Mouse (Mus musculus) adrenal gland, postnatal 4 days (tissue): Measurements from ENCODE around the gene Nfxl1. TPM values are rescaled to one million over a fixed set of nuclear protein-coding genes. Genes with fewer than 3 reads are reported as not detected.
"Not testable (repeated sequence)": the region's sequence is repeated elsewhere in the genome, so short reads cannot be mapped to it uniquely, and the experiment has no call there.

Experiments
- DNase-seq, 2 experiments: peaks; one replicate each; pipeline ENCODE4 v3.0.0; 2021 to 2022; ENCODE audit warnings: low spot score in 2 of 2, mixed read lengths in 2 of 2
- long read RNA-seq, 2 experiments: library from polyadenylated mRNA; stranded (forward); transcript quantifications; one replicate each; pipeline ENCODE4 v2.0.0; 2021
- total RNA-seq, 2 experiments: library from RNA; stranded (reverse); gene quantifications; 2 replicates each; pipeline ENCODE4 v1.2.3; 2021

Gene Nfxl1
- 10 to 100 TPM; 19.4 to 23.2 TPM for total RNA-seq
- long read RNA-seq, experiment 1, partial matches to known transcripts = 0 of 3 reads
- long read RNA-seq, experiment 1, other reads (novel, unspliced or antisense) = 2 of 3 reads
- long read RNA-seq, experiment 2, transcript Nfxl1-202 (23 exons, 3,712 nt) = major isoform, 21 of 28 reads
- long read RNA-seq, experiment 2, partial matches to known transcripts = 5 of 28 reads
- long read RNA-seq, experiment 2, other reads (novel, unspliced or antisense) = 2 of 28 reads

DNA sequence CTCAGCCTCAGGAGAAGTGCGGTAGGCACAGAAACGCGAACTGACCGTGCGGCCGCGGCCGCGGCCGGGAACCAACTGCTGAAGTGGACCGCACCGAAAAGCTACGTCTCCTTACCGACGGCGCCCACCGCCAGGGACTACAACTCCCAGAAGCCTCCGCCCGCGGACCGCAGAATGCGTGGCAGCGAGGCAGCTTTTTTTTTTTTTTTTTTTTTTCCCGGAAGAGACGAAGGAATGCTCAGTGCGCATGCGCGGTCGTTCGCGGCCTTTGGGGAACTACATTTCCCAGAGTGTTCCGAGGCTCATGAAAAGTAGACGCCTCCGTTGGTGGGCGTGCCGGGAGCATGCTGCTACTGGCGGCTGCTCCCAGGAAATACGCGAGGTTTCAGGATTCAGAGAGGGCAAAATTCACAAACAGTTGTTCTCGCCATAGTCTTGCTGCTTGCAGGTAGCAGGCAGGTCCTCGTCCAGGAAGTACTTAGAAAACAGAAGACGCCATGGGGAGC lies at the start of gene Nfxl1:
Gene Nfxl1, minus strand, starts transcription at position 141 of the 506 bp plus-strand sequence.
- peak; percentile 83 to 93 for DNase-seq

DNA sequence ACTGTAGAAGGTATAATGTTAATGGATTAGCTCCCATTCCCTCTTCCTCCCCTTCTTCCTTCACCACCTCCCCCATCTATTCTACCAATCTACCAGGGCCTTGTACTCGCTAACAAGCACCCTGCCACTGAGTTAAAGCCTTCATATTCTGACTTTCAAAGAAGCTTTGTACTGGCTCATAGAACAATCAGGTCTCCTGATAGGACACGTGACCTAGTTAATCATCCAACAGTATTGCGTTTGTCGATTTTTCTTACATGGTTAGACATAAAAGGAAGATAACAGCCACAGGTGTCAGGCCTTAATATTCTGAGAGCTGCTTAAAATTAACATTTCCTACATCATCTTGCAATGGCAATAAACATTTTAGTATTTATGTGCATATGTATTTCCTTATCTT lies 43.7 kb upstream of the Nfxl1 start:
- no peak for DNase-seq

DNA sequence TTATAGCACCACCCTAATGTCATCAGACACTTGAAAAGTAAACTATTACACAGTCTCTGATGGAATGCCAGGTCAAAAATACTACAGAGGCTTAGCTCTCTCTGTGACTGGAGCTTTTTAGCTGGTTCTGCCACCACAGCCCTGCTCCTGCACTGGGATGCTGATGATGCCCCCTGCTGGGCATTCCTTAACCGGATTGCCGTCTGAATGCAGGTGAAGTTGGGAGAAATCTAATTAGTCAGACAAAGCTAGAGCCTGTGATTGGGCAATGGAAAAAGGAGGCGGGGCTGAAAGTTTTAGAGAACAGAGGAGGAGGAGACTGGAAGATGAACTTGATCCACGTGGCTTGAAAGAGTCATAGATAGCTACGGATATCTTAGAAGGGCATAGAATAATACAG lies 41.5 kb upstream of the Nfxl1 start:
- DNase-seq = peak; percentile 17 to 22

DNA sequence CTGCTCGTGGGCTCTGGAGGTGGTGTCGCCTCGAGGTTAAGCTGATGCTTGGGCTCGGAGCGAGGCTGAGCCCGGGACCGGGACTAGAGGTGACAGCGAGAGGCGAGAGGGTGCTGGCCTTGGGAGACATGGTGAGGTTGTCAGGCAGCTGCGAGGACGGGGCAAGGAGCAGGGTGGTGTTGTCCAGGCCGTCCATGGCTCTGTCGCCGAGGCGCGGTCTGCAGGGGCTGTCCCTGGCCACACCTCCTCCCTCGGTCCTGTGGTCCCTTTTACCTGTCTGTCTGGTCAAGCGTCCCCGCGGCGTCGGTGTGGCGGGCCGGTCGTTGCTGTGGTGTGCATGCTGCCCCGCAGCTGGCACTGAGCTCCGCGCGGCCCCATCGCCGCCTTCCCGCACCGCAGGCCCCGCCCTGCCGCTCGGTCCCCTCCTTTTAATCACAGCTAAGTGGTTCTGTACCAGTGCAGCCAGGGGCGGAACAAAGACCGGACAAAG lies 27.8 kb upstream of the Nfxl1 start, which contains the start of gene Gm5868:
Gene Gm5868, minus strand, starts transcription at position 360 of the 490 bp plus-strand sequence.
- DNase-seq = no peak

DNA sequence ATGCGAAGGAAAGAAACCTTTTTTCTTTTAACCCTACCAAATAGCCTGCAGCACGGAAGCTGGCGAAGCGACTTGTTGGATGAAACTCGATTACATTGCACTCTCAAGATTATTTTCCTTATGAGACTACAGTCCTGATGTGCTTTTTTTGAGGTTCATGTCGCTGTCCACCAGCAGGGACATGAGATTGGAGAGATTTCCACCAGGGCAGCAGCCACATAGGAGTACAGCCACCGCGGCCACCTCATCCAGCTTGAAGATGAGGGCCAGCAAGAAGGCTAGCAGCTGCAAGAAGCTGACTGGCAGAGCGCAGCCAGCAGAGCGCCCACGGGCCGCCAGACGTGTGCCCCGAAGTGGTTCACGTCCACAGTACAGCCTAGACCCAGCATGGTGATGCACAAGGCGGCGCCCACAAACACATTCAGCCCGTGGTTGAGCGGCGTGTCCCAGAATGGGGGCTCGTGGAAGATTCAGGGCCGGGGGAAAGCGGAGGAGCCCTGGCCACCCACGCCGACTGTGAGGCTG lies 27.2 kb upstream of the Nfxl1 start:
- not testable (repeated sequence) for DNase-seq

DNA sequence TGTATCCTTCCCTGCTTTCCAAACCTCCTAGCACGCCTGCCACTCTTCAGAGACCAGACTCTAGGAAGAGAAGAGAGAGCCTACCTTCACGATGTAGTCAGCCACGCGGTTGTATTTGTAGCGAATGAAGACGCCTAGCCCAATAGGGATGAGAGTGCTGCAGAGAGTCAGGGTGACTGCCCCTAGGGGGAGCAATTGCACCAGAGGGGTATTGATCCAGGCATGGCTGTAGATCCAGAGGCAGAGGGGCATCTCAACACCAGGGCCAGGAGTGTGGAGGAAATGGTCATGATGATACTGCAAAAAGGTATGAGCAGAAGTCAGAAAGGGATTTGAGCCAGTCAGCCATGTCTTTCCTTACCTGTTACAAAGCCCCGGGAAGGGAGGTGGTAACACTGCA lies 26.6 kb upstream of the Nfxl1 start:
- not testable (repeated sequence) for DNase-seq

DNA sequence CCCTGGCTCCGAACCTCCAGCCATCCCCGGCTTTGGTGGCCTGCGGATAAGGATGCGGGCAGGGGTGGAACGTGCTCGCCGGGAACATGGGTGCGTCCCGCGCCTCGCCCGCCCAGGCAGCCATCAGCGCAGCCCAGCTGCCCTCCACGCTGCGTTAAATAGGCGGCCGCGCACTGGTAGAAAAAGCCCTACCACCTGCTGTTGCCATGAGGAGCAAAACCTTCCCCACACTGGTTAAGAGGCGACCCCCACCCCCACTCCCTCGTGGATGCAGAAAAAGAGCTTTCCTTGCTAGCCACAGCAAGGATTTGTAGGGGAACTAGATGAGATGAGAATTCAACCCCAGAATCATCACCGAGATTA lies 21.5 kb upstream of the Nfxl1 start, which contains the start of gene Zar1:
Gene Zar1, minus strand, starts transcription at position 285 of the 363 bp plus-strand sequence.
- DNase-seq = not testable (repeated sequence)

DNA sequence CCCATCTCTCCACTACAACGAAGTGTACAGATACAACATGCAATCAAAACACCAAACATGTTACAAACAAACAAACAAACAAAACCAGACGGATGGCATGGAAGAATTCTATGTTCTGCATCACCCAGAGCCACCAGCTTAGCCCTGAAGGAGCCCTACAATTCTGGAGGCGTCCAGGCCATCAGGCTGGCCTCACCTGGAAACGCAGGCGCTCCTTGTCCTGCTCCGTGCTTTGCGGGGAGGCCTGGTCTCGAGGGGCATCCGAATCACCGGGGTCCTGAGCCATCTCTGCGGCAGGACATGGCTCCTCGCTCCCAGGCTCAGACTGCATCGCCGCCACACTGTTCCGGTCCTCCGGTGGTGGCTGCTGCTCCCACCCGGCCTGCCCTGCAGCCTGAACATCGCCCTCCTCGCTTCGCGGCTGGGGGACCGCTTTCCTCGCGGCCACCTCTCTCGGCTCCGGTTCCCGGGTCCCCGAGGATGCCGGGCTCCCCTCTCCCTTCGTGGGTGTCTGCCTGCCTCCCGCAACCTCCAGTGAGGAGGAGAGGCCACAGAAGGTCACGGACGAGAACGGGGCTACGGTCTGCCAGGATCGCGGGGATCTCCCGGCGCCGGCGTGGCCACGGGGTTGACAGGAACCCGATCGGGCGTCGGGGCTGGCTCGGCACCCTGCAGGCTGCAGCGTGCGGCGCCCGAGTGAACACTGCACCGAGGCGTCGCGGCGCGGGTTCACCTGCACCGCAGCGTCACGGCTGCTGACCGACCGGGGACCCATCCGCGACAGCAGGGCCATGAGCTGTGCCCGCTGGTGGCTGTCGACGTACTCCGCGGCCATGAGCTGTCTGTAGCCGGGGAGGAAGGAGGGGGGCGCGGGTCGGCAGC lies 20.8 kb upstream of the Nfxl1 start:
- not testable (repeated sequence) for DNase-seq

DNA sequence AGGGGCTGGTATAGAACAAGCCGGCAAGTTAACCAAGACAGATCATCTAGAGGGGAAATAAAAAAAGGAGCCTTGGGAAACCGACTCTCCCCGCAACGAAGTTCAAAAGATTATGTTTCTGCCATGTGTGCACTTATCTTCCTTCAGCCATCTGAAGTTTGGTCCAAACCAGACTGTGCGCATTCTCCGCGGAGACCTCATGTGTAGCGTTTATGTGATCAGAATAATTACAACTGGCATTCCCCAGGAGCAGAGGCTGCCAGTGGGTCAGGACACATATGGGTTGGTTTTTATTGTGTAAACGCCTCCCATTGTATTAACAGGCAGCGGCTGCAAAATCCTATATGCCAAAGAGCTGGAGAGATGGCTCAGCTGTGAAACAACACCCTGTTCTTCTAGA lies 20.1 kb upstream of the Nfxl1 start:
- not testable (repeated sequence) for DNase-seq

DNA sequence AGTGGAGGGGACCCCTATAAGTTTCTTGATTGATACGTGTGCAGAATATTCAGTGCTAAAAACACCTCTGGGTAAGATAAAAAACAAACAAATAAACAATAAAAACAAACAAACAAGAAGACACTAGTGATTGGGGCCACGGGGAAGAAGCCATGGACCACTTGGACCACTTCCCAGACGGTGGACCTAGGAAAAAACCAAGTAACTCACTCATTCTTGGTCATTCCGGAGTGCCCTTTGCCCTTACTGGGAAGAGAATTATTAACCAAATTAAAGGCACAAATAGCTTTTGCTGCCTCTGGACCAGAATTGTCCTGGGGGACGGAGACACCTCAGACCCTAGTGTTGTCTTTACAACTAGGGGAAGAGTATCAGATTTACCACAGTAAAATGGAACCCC lies 6.1 kb upstream of the Nfxl1 start:
- DNase-seq = no peak

DNA sequence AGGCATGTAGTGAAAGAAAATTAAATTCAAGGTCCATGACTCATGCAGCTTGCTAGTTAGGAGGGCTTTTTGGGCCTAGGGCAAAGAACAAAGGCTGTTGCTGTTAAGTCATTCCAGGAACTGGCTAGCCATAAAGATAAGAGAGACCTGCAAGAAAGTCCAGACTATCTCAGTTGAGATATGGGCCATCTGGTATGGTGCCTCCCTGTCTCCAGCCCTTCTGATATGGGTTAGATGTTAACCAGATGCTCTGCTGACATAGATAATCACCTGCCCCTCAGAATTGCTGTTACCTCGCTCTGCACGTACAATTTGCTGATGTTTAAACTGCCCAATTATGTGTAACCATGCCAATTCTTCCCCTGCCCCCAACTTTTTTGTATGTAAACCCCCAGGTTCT lies 3.7 kb upstream of the Nfxl1 start:
- DNase-seq = not testable (repeated sequence)

DNA sequence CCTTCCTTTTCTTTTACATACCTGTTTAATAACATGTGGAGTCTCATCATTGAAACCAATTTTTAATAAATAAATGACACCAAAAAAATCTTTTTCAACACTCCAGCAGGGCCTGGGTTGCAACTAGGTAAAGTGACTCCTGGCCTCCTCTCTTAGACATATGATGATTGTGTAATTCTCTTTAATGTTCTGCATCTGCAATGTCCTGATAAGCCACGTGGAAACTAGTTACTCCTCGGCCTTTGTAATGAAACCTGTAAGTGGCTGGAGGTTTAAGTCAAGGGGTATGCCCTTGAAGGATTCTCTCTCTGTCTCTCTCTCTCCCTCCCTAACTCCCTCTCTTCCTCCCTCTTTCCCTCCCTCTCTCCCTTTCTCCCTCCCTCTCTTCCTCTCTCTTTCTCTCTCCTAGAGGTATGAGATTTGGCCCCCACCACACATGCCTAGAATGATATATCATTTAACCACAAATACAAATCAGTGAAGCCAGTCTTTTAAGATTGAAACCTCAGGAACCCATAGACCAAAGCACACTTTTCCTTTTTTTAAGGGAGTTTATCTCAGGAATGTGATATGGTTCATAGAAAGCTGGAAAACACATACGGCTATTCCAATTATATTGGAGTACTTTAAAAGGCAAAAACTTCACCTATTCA lies 1.6 kb upstream of the Nfxl1 start:
- DNase-seq = no peak

DNA sequence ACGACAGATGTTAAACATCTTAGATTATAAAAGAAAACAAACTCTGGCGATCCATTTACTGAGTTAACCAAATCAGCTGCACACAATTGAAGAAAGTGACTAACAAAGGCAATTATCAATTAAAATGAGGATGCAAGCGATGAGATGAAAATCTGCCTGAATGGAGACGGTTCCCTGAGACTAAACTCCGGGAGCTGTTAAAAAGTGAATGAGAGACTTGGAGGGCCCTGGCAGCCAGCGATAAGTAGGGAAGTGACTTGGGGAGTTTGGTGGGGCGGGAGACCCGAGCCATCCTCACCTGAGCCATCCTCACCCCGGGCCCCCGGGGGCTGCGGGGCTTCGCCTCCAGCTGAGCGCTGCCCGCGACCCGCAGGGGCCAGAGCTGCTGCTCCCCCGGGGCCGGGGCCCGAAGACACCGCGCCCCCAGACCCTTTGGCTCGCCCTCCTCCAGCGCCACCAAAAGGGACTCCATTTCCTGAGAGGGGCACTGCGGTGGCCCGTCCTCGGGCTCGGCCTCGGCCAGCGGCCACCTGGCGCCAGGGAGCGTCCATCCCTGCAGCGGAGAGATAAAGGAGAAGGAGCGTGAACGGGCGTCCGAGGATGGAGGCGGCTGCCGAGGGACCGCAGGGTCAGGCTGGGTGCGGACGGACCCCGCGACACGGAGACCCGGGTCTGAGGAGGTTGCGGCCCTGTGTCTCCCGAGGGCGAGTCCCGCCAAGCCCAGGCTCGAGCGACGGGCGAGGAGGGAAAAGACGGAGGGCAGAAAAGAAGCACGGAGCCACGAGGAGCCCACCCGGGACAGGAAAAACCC lies 563 bp downstream of the Nfxl1 start:
- peak; percentile 17 to 27 for DNase-seq

DNA sequence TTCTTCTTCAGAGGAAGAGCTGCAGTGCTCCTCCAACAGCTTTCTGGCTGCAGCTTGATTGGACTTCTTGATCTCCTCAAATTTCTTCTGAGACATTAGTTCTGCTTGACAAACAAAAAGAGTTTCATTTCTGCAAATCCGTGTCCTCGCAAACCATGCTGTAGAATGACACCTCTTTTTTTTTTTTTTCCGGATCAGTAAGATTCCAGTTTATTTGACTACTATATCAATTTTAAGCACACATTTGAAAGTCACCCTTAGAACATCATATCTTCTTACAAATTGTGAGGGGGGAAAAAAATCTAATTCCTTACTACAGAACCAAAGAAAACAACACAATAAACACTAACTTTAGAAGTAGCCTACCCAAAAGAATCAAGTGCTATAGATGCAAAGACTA lies 3.2 kb downstream of the Nfxl1 start:
- DNase-seq = no peak

DNA sequence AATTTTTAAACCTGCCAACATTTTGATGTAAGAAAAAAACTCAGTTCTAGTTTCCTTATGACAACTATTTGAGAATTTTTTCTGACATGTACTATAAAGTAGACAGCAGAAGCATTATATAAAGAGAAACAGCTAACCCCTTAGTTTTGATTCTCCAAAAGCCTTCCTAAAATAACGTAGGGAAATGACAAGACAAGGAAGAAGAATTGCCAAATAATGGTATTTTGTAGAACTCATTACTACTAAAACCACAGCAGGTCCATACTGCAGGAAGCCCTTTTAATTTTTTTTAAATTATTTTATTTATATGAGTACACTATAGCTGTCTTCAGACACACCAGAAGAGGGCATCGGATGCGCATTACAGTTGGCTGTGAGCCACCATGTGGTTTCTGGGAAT lies 8.3 kb downstream of the Nfxl1 start:
- no peak for DNase-seq

DNA sequence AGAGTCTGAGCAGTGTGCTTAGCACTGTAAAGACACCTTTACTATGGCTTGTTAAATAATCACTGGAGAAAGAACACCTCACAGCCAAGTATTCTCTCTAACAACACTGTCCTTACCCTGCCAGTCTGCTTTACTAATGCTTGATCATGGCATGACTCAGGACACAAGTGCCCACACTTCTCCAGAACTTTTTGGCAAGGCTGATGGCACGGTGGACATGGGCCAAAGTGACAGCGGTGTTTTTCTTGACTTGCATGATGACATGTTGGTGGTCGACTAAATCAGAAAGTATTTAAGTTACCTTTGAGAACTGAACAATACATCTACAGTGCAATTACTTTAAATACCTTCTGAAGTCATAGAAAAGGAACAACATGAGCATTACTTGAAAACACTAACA lies 30.6 kb downstream of the Nfxl1 start:
- no peak for DNase-seq

DNA sequence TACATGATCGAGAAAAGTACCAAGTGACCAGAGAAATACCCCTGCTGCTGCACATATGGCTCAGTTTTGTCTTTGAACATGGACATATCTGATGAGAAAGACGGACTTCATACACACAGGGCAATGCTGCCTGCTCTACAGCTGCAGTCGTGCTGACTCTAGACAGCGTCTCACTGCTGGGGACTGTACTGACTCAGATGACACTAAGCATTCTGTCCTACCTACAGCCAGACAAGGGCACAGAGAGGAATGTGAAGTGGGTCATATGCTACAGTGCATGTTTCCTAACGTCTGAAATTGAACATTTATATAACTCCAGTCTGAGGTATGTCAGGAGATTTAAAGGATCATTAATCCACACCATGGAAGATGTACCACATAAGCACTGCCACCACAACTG lies 45.7 kb downstream of the Nfxl1 start:
- DNase-seq = no peak

DNA sequence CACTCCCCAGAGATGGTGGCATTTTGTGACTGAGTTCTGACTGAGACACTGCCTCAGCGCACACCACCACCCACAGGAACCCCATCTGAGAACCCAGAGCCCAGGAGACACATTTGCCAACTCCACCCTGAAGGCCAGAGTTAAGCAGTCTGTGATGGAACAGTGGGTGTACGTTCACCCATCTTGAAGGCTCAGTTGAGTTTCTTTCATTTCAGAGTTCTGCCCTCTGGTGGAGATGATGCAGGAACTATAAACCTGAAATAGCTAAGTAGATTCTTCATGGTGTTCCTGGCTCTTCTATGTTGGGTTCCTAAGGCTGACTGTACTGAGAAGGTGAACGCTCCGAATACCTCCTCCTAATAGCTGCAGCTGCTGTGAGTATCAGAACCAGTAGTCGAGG lies 53.7 kb downstream of the Nfxl1 start:
- no peak for DNase-seq

DNA sequence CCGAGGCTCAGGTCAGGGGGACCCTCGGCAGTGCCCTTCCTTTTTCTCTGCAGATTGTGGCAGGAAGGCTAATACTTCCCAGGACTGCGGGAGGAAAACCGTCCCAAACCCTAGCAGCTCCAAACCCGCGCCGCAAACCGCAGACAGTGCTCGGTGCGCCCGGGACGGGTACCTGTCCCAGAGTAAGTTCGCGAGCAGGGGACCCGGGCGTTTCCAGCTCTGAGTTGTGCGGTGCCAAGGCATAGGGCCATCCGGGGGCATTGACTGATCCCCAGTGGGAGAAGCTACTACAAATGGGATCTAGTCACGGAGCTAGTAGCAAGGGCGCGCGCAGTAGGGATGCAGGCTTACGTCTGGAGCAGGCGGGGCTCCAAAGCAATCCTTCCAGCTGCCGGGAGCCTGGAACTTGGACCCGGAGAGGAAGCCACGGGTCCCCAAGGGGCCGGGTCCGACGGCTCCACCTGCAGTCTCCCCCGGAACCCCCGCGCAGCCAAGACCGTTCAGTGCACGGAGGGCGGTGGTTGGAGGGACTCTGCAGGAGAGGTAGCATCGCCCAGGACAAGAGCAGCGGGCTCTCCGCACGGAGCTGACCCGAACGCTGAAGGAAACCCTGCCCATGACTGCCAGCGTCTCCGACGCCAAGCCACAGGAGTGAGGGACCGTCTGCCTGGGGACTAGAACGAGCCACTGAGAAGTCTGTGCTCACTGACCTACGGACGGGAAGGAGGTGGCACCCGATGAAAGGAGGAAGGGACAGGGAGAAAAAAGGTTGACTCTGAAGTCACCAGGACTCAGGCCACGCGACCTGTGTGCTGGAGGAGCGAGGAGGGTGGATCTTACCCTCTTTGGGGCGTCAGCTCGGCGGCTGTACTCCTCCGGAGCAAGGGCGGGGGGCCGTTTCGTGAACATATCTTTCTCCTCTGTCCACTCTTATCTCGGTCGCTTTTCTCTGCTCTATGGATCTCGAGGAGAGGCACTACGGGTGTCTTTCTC lies 55.7 kb downstream of the Nfxl1 start, which contains the start of gene Corin:
Gene Corin, minus strand, starts transcription at position 943 of the 993 bp plus-strand sequence.
- DNase-seq = no peak
